Mouse (Mus musculus): ENCODE results near the gene Ppp1r35. TPM values are rescaled to one million over a fixed set of nuclear protein-coding genes. Genes with fewer than 3 reads are reported as not detected.

The Ppp1r35 gene
- total and polyA plus RNA-seq, 2 experiments = 11.5 to 28.9 TPM

DNA sequence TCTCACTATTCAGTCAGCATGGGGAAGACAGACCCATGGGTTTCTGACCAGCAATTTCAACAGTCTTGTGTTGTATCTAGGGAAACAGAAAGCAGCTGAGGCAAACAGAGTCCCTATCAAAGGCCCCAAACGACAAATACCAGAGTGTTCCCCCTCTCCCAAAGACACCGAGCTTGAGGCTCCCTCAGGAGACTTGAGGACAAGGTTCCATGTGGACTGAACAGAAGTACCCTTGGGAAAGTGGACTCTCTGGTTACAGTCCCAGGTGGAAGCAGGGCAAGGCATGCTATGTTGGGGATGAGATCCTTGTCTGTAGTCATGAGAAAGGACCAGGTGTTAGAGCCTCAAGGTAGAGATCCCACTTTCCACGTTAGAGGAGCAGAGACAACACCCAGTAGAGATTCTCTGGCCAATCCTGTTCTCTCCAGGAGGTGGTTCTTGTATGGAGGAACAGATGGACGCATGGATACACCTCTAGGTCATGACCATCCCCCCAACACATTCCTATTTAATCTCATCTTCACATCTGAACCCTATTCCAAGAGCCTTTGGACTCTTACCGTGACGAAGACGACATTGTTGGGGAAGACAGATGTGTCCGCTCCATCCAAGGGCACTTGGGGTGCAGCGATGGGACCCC is 5.4 kb downstream of the Ppp1r35 start:
- 52% methylated on average over 9 of the region's 9 CpGs for WGBS
- H3K4me1 ChIP-seq (ENCODE audit: control insufficient read depth, insufficient read depth, low read length) = peaks cover 25% of the 10 kb centered on the region
- DNase-seq (ENCODE audit: extremely low read depth, low read depth, low spot score) = no peak
- no peaks in the 10 kb centered on the region for H3K27me3 ChIP-seq (ENCODE audit: control insufficient read depth, insufficient read depth, low read length)
- H3K79me2 ChIP-seq (ENCODE audit: control insufficient read depth, insufficient read depth, low read length) = peaks cover 16% of the 10 kb centered on the region
- no peak overlapping the region for H3K4me3 ChIP-seq (ENCODE audit: insufficient read depth, low read depth, low read length)
- H3K36me3 ChIP-seq (ENCODE audit: control insufficient read depth, insufficient read depth, low read length) = peaks cover 17% of the 10 kb centered on the region; the same call in 1 of the 2 replicates
- no peak for TF ChIP-seq CTCF (IDR thresholded peaks at IDR 0.05; ENCODE audit: low read depth, low read length)
- no peak overlapping the region for H3K27ac ChIP-seq (replicated peaks; ENCODE audit: insufficient read depth, low read depth, low read length)
- H3K9ac ChIP-seq (ENCODE audit: low read depth, low read length) = no peak overlapping the region

DNA sequence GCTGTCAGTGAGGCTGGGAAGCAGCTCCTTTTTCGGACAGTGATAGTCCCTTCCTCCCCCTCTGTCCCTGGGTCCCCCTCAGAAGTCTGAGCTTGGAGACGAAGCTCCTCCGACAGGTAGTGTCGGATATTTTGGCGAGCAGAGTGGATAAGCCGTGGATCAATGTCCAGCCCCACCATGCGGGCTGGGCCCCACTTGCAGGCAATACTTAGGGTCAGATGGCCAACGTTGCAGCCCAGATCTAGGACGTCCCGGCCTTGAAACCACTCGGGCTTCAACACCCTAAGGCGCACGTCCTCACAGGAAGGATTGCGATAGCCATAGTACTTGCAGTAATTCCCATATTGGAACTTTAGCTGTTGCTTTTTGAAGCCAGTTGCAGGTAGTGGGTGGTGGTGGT is 5.9 kb downstream of the Ppp1r35 start:
- DNase-seq (ENCODE audit: extremely low read depth, low read depth, low spot score) = no peak
- H3K36me3 ChIP-seq (ENCODE audit: control insufficient read depth, insufficient read depth, low read length) = peaks cover 17% of the 10 kb centered on the region; the same call in 1 of the 2 replicates
- H3K4me3 ChIP-seq (ENCODE audit: insufficient read depth, low read depth, low read length) = no peak overlapping the region
- WGBS = 65% methylated on average over 14 of the region's 14 CpGs
- peaks cover 16% of the 10 kb centered on the region for H3K79me2 ChIP-seq (ENCODE audit: control insufficient read depth, insufficient read depth, low read length)
- H3K4me1 ChIP-seq (ENCODE audit: control insufficient read depth, insufficient read depth, low read length) = peaks cover 24% of the 10 kb centered on the region
- H3K27me3 ChIP-seq (ENCODE audit: control insufficient read depth, insufficient read depth, low read length) = no peaks in the 10 kb centered on the region
- no peak for TF ChIP-seq POLR2A (IDR thresholded peaks at IDR 0.05; ENCODE audit: extremely low read depth, insufficient read depth, low read length)
- TF ChIP-seq CTCF (IDR thresholded peaks at IDR 0.05; ENCODE audit: low read depth, low read length) = no peak
- no peak overlapping the region for H3K27ac ChIP-seq (replicated peaks; ENCODE audit: insufficient read depth, low read depth, low read length)
- 0 out of 2 replicates have a peak overlapping the region, but pooled peaks have one; percentile 2 for H3K9ac ChIP-seq (ENCODE audit: low read depth, low read length)

DNA sequence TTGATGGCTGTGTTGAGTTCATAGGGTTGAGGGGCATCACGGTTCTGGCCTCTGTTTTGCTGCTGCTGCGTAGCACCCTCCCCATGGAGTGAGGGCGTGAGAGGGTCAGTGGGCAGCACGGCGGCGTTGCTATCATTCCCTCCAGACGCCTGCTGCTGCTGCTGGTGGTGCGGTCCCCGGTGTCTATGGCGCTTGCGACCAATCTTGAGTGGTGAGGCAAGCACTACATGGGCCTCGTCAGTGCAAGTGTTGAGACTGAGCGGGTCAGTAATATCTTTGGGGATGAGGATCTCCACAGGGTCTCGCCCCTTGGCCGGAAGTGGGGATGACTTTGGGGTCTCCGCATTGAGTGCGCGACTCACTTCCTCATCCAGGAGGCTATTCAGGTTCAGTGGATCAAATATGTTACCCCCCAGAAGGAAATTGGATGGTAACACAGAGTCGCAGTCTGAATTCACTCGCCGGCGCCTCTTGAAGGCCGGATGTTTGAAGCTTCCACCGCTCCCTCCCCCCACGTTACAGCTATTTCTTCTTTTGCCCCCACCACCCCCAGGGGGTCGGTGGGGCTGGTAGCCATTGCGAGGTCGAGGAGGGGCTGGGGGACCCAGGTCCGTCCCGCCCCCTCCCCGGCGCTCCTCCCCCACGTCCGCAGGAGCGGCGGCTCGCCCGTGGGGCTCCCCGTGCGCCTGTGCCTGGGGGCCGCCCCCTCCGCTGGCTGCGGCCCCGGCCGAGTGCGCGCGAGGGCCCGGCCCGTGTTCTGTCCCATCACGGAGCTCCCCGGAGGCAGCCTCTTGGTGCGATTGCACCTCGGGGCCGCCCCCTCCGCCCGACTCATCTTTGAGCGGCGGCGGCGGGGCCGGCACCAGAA is 6.7 kb downstream of the Ppp1r35 start:
- 10% methylated on average over 59 of the region's 62 CpGs for WGBS
- TF ChIP-seq POLR2A (IDR thresholded peaks at IDR 0.05; ENCODE audit: extremely low read depth, insufficient read depth, low read length) = no peak
- no peak for TF ChIP-seq CTCF (IDR thresholded peaks at IDR 0.05; ENCODE audit: low read depth, low read length)
- H3K27me3 ChIP-seq (ENCODE audit: control insufficient read depth, insufficient read depth, low read length) = no peaks in the 10 kb centered on the region
- DNase-seq (ENCODE audit: extremely low read depth, low read depth, low spot score) = no peak
- H3K4me1 ChIP-seq (ENCODE audit: control insufficient read depth, insufficient read depth, low read length) = peaks cover 19% of the 10 kb centered on the region
- H3K4me3 ChIP-seq (ENCODE audit: insufficient read depth, low read depth, low read length) = peak overlapping the region; percentile 82
- H3K36me3 ChIP-seq (ENCODE audit: control insufficient read depth, insufficient read depth, low read length) = peaks cover 15% of the 10 kb centered on the region; the same call in 1 of the 2 replicates
- peaks cover 16% of the 10 kb centered on the region for H3K79me2 ChIP-seq (ENCODE audit: control insufficient read depth, insufficient read depth, low read length)
- peak overlapping the region; percentile 85 for H3K27ac ChIP-seq (replicated peaks; ENCODE audit: insufficient read depth, low read depth, low read length)
- H3K9ac ChIP-seq (ENCODE audit: low read depth, low read length) = peak overlapping the region; percentile 91

DNA sequence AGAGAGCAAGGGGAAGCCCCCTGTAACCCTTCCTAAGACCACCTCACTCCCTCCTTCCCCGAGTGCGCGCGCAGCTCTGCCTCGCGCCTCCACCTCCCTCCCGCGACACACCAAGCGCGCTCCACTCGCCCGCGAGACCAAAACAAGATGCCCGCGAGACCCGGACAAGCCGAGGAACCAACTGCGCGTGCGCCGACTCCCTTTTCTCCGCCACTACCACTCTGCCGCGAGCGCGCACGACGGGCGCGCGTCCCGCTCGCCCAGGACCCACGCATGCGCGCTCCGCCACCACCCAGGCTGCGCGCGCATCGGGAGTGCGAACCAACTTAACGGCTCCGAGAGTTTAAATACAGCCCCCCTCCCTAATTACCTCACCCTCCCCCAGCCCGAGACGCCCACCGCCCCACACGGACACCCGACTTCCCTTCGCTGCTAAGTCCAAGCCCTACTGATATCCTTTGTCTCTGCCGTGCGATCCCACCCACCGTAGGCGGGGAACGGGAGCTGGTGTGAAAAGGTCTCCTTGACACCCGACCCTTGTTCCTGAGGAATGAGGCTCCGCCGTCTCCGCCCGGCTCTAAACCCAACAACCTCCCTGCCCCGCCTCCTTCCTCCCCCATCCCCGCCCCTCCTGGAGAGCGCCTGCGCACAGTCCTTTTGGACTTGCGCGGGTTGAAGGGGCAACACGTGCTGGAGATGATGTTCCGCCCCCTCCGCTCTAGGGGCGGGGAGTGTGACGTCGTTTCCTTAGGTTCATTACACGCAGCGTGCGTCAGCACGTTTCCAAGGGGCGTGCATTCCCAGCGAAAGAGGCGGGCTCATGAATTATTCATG is 7.7 kb downstream of the Ppp1r35 start:
- Histone ChIP-seq H3K36me3 (ENCODE audit: control insufficient read depth, insufficient read depth, low read length) (peaks cover 11% of the 10 kb centered on the region; the same call in 1 of the 2 replicates), H3K79me2 (ENCODE audit: control insufficient read depth, insufficient read depth, low read length) (peaks cover 16% of the 10 kb centered on the region), H3K27ac (replicated peaks; ENCODE audit: insufficient read depth, low read depth, low read length) (peak overlapping the region; percentile 85), H3K9ac (ENCODE audit: low read depth, low read length) (peak overlapping the region; percentile 91), H3K4me3 (ENCODE audit: insufficient read depth, low read depth, low read length) (peak overlapping the region; percentile 82), H3K4me1 (ENCODE audit: control insufficient read depth, insufficient read depth, low read length) (peaks cover 19% of the 10 kb centered on the region), H3K27me3 (ENCODE audit: control insufficient read depth, insufficient read depth, low read length) (no peaks in the 10 kb centered on the region)
- TF ChIP-seq CTCF (IDR thresholded peaks at IDR 0.05; ENCODE audit: low read depth, low read length) = no peak
- TF ChIP-seq POLR2A (IDR thresholded peaks at IDR 0.05; ENCODE audit: extremely low read depth, insufficient read depth, low read length) = peak; percentile 97
- WGBS = under 1% methylated on average over 79 of the region's 79 CpGs
- DNase-seq (ENCODE audit: extremely low read depth, low read depth, low spot score) = peak; percentile 97

DNA sequence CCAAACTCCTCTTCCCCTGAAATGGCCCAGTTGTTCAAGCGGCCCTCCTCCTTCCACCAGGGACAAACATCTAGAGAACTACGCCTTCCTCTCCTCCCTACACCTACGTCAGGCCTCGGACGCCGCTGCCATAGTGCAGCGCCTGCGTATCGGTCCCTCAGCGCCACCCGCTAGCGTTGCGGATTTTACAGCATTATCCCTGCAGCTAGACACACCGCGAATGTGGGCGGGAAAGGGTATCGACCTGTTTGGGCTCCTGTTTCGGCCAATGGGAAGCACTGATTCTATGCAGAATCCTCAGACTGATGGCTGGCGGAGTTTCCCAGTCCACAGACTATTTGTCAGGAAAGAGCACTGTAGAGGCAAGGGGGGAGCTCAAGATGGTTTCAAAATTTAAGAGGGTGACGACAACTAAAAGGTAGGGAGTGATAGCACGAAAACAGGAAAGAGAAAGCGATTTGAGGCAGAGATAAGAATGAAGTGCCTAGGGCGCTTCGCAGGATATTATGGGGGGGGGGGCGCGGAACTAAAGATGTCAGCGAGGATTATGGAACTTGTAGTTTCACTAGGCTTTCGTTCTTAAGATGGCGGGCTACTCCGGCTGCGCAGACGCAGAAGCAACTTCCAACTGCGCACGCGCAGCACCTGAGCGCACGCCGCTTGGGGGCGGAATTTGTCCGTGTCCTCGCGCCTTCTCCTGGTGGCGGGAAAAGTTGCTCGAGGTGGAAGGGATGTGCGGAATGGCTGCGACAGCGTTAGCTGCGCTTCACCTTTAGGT is 8.7 kb downstream of the Ppp1r35 start, which contains the start of the genes Mepce and Zcwpw1:
Mepce (minus strand) TSS at position 505 of the 778 bp plus-strand sequence.
Zcwpw1 (plus strand) TSS at position 648 of the 778 bp plus-strand sequence.
- peaks cover 19% of the 10 kb centered on the region for H3K4me1 ChIP-seq (ENCODE audit: control insufficient read depth, insufficient read depth, low read length)
- H3K4me3 ChIP-seq (ENCODE audit: insufficient read depth, low read depth, low read length) = peak within 1 kb of the TSS; percentile 82
- peaks cover 5% of the 10 kb centered on the region; the same call in 1 of the 2 replicates for H3K36me3 ChIP-seq (ENCODE audit: control insufficient read depth, insufficient read depth, low read length)
- peak within 1 kb of the TSS; percentile 91 for H3K9ac ChIP-seq (ENCODE audit: low read depth, low read length)
- H3K27ac ChIP-seq (replicated peaks; ENCODE audit: insufficient read depth, low read depth, low read length) = peak within 1 kb of the TSS; percentile 85
- peaks cover 16% of the 10 kb centered on the region for H3K79me2 ChIP-seq (ENCODE audit: control insufficient read depth, insufficient read depth, low read length)
- TF ChIP-seq CTCF (IDR thresholded peaks at IDR 0.05; ENCODE audit: low read depth, low read length) (peak; percentile 85), POLR2A (IDR thresholded peaks at IDR 0.05; ENCODE audit: extremely low read depth, insufficient read depth, low read length) (0 out of 2 replicates have a peak, but pooled peaks have one; percentile 53)
- under 1% methylated on average over 48 of the region's 48 CpGs for WGBS
- peak; percentile 89 for DNase-seq (ENCODE audit: extremely low read depth, low read depth, low spot score)
- H3K27me3 ChIP-seq (ENCODE audit: control insufficient read depth, insufficient read depth, low read length) = no peaks in the 10 kb centered on the region
